34 mouse cellular contexts compared by ENCODE assay signal in the genomic region with DNA sequence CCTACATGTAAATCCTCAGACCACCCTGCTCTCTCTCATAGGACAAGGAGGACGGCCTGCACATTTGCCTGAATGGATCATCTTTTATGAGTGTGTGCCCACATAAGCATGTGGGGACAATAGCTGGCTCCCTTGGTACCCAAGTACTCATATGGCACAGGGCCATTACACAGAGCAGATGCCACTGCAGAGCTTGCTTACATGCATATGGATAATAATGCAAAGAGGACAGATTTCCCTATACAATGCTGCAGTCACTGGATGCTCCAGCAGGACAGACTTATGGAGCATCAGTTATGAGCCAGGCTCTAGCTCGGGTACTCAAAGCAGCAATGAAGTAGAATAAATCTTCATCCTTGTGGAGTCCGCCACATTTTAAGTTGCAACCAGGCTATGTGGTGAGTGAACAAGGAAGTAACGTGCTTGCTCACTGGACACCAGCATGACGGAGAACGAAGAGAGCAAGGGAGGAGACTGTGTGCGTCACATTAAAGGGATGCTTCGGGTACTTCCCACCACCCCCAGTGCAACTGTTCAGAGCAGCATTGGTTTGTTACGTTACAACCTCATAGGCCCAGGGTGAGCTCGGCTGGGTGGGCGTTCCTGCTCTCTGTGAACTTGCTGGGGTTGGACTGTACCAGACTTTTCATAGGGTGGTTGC.
DNase-seq lines count a peak whose midpoint lies in the region; ATAC-seq and TF ChIP-seq lines count a peak whose summit lies in the region.
"Had no signal": no experiment of that assay in that cellular context is flagged by ENCODE, and none has a peak within 500 bp of the region (broad histone marks: within the 10 kb centered on the region; RNA-seq: fewer than 3 reads in every experiment).

No protein-coding gene starts in this region.

- no peaks in the 10 kb centered on the region for H3K4me1 ChIP-seq in forebrain, embryonic 13.5 days
- no peaks in the 10 kb centered on the region for H3K4me1 ChIP-seq in forebrain, embryonic 10.5 days
- no peaks in the 10 kb centered on the region for H3K4me1 ChIP-seq in neural tube, embryonic 14.5 days (ENCODE audit: control insufficient read depth, insufficient read depth, low read length)
- H3K4me1 ChIP-seq: embryonic facial prominence, embryonic 10.5 days; embryonic facial prominence, embryonic 15.5 days; hindbrain, embryonic 12.5 days; intestine, embryonic 15.5 days; limb, embryonic 15.5 days; midbrain, embryonic 10.5 days; stomach, embryonic 15.5 days had no signal

- H3K36me3 ChIP-seq in forebrain, embryonic 13.5 days (ENCODE audit: poor library complexity, severe bottlenecking), result no peaks in the 10 kb centered on the region
- no peaks in the 10 kb centered on the region for H3K36me3 ChIP-seq in forebrain, embryonic 10.5 days (replicated peaks)
- H3K36me3 ChIP-seq in neural tube, embryonic 14.5 days (ENCODE audit: control insufficient read depth, insufficient read depth, low read length), result no peaks in the 10 kb centered on the region
- H3K36me3 ChIP-seq: embryonic facial prominence, embryonic 10.5 days; embryonic facial prominence, embryonic 15.5 days; heart, embryonic 10.5 days; heart, embryonic 15.5 days; hindbrain, embryonic 12.5 days; intestine, embryonic 15.5 days; limb, embryonic 15.5 days; midbrain, embryonic 10.5 days; stomach, embryonic 15.5 days had no signal

- intact Hi-C loops in heart, postnatal 25 days (cut with DNase I), result no loop called here
- intact Hi-C loops in gastrocnemius, adult 2 months (cut with DNase I), result no loop called here

- no peak for TF ChIP-seq CTCF in gastrocnemius, adult 2 months (IDR thresholded peaks at IDR 0.05)

- H3K9ac ChIP-seq in forebrain, embryonic 13.5 days, result no peak overlapping the region
- H3K9ac ChIP-seq in neural tube, embryonic 14.5 days (replicated peaks; ENCODE audit: low read depth, low read length), result no peak overlapping the region
- H3K9ac ChIP-seq: embryonic facial prominence, embryonic 15.5 days; heart, embryonic 15.5 days; hindbrain, embryonic 12.5 days; intestine, embryonic 15.5 days; limb, embryonic 15.5 days; liver, embryonic 14.5 days; stomach, embryonic 15.5 days had no signal

- no peak for DNase-seq in forebrain, embryonic 10.5 days (ENCODE audit: extremely low spot score, low spot score)
- DNase-seq in heart, adult 11 months, result peak; percentile 66
- DNase-seq in heart, postnatal 25 days (ENCODE audit: low spot score), result no peak
- no peak for DNase-seq in neural tube, embryonic 10.5 days (ENCODE audit: extremely low spot score, low spot score)
- DNase-seq in gastrocnemius, adult 2 months, result no peak
- DNase-seq: adrenal gland, adult 2 months; adrenal gland, postnatal 36 days; cerebellum, adult 8-10 months; cerebellum, postnatal 25 days; gastrocnemius, postnatal 10 days; heart, postnatal 36 days; kidney, adult 9 months; kidney, postnatal 10 days; left cerebral cortex, postnatal 4 days; lung, adult 2 months; lung, postnatal 10 days; right cerebral cortex, postnatal 25 days; thymus, postnatal 14 days had no signal

- no peak overlapping the region for H3K27ac ChIP-seq in forebrain, embryonic 13.5 days
- no peak overlapping the region for H3K27ac ChIP-seq in forebrain, embryonic 10.5 days
- no peak overlapping the region for H3K27ac ChIP-seq in neural tube, embryonic 14.5 days (ENCODE audit: low read depth, low read length)
- no peak overlapping the region for H3K27ac ChIP-seq in gastrocnemius, adult 2 months
- H3K27ac ChIP-seq: embryonic facial prominence, embryonic 10.5 days; embryonic facial prominence, embryonic 15.5 days; heart, embryonic 10.5 days; heart, embryonic 15.5 days; hindbrain, embryonic 12.5 days; hindbrain, postnatal 0 days; intestine, embryonic 15.5 days; limb, embryonic 15.5 days; liver, embryonic 14.5 days; macrophage; midbrain, embryonic 10.5 days; stomach, embryonic 15.5 days had no signal

- no peak overlapping the region for H3K4me2 ChIP-seq in forebrain, embryonic 13.5 days
- no peak overlapping the region for H3K4me2 ChIP-seq in neural tube, embryonic 14.5 days (ENCODE audit: low read depth, low read length)
- H3K4me2 ChIP-seq: embryonic facial prominence, embryonic 15.5 days; heart, embryonic 15.5 days; hindbrain, embryonic 12.5 days; intestine, embryonic 15.5 days; limb, embryonic 15.5 days; stomach, embryonic 15.5 days had no signal

- H3K9me3 ChIP-seq in forebrain, embryonic 13.5 days (replicated peaks), result no peaks in the 10 kb centered on the region
- H3K9me3 ChIP-seq in forebrain, embryonic 10.5 days, result no peaks in the 10 kb centered on the region
- no peaks in the 10 kb centered on the region for H3K9me3 ChIP-seq in neural tube, embryonic 14.5 days (ENCODE audit: control insufficient read depth, low read length)
- H3K9me3 ChIP-seq: embryonic facial prominence, embryonic 10.5 days; embryonic facial prominence, embryonic 15.5 days; heart, embryonic 10.5 days; heart, embryonic 15.5 days; hindbrain, embryonic 12.5 days; intestine, embryonic 15.5 days; limb, embryonic 15.5 days; midbrain, embryonic 10.5 days; stomach, embryonic 15.5 days had no signal

- WGBS in forebrain, embryonic 13.5 days, result 89% methylated on average over 11 of the region's 11 CpGs
- 88% methylated on average over 11 of the region's 11 CpGs for WGBS in forebrain, embryonic 10.5 days
- WGBS in neural tube, embryonic 14.5 days, result 83% methylated on average over 11 of the region's 11 CpGs

- no peak overlapping the region for H3K4me3 ChIP-seq in forebrain, embryonic 13.5 days
- no peak overlapping the region for H3K4me3 ChIP-seq in forebrain, embryonic 10.5 days
- no peak overlapping the region for H3K4me3 ChIP-seq in neural tube, embryonic 14.5 days (ENCODE audit: low read depth, low read length)
- H3K4me3 ChIP-seq in gastrocnemius, adult 2 months, result no peak overlapping the region
- H3K4me3 ChIP-seq: embryonic facial prominence, embryonic 10.5 days; embryonic facial prominence, embryonic 15.5 days; heart, embryonic 10.5 days; heart, embryonic 15.5 days; hindbrain, embryonic 12.5 days; intestine, embryonic 15.5 days; limb, embryonic 15.5 days; midbrain, embryonic 10.5 days; stomach, embryonic 15.5 days had no signal

- ATAC-seq in forebrain, embryonic 13.5 days, result peak; percentile 36; the same call in 1 of the 2 replicates
- peak; percentile 56; the same call in 1 of the 2 replicates for ATAC-seq in neural tube, embryonic 14.5 days (ENCODE audit: low read depth)
- ATAC-seq: activated CD4-positive, CD25-positive, alpha-beta regulatory T cell, adult 4 months; hindbrain, postnatal 0 days; intestine, embryonic 15.5 days had no signal

- no peaks in the 10 kb centered on the region for H3K27me3 ChIP-seq in forebrain, embryonic 13.5 days
- no peaks in the 10 kb centered on the region for H3K27me3 ChIP-seq in forebrain, embryonic 10.5 days (ENCODE audit: poor library complexity, severe bottlenecking)
- H3K27me3 ChIP-seq in neural tube, embryonic 14.5 days (ENCODE audit: control insufficient read depth, insufficient read depth, low read length), result no peaks in the 10 kb centered on the region
- H3K27me3 ChIP-seq: CH12.LX; embryonic facial prominence, embryonic 15.5 days; heart, embryonic 15.5 days; hindbrain, embryonic 12.5 days; intestine, embryonic 15.5 days; limb, embryonic 15.5 days; stomach, embryonic 15.5 days had no signal
